Mouse (Mus musculus) heart, embryonic 16.5 days (tissue): Measurements from ENCODE around the gene Cdh23. TPM values are rescaled to one million over a fixed set of nuclear protein-coding genes. Genes with fewer than 3 reads are reported as not detected.

Source experiments
- ATAC-seq: fragments of 200-750 bp; cut with Nextera tagmentation; replicated peaks from 2 replicates; pipeline ENCODE4 v1.8.0; 2017; ENCODE audit warnings: moderate number of reproducible peaks; ENCODE audit not compliant: insufficient read depth, low FRiP score; ENCODE audit errors: extremely low read depth
- H3K27ac ChIP-seq: fragments of 300-500 bp; sonication (generic); 2 replicates; pipeline ENCODE4 v1.5.1; 2014; ENCODE audit warnings: mild to moderate bottlenecking, low read length, control low read depth, moderate library complexity
- H3K27me3 ChIP-seq: fragments of 300-500 bp; sonication (generic); 2 replicates; pipeline ENCODE4 v1.6.1; 2014; ENCODE audit warnings: low read length, mixed read lengths; ENCODE audit not compliant: control insufficient read depth, insufficient read depth
- H3K36me3 ChIP-seq: fragments of 300-500 bp; sonication (generic); 2 replicates; pipeline ENCODE4 v1.6.1; 2014; ENCODE audit not compliant: control insufficient read depth, insufficient read depth
- H3K4me1 ChIP-seq: fragments of 300-500 bp; sonication (generic); 2 replicates; pipeline ENCODE4 v1.6.1; 2014; ENCODE audit warnings: low read length, mixed read lengths; ENCODE audit not compliant: control insufficient read depth, insufficient read depth
- H3K4me2 ChIP-seq: fragments of 300-500 bp; sonication (generic); 2 replicates; pipeline ENCODE4 v1.6.1; 2014; ENCODE audit warnings: low read depth, mild to moderate bottlenecking, control low read depth, low read length
- H3K4me3 ChIP-seq: fragments of 300-500 bp; sonication (generic); 2 replicates; pipeline ENCODE4 v1.5.1; 2014; ENCODE audit warnings: mild to moderate bottlenecking, control low read depth, low read length
- H3K9ac ChIP-seq: fragments of 300-500 bp; sonication (generic); 2 replicates; pipeline ENCODE4 v1.6.1; 2014; ENCODE audit warnings: low read length, control low read depth
- H3K9me3 ChIP-seq: fragments of 300-500 bp; sonication (generic); replicated peaks from 2 replicates; pipeline ENCODE4 v1.6.1; 2016; ENCODE audit warnings: low read length; ENCODE audit not compliant: control insufficient read depth
- WGBS: fragments of 180-500 bp; shearing (Covaris S2); extraction: QIAGEN DNeasy Blood & Tissue Kit; methylation state at CpG from one replicate; pipeline ENCODE4 v1.1.7; 2014; 5-methylcytosine and 5-hydroxymethylcytosine counted together
- polyA plus RNA-seq: library from polyadenylated mRNA; unstranded; fragments of >200 nt; fragmentation: Nextera tagmentation; extraction: Ambion mirVana; gene quantifications from 2 replicates; pipeline ENCODE4 v1.2.1, GENCODE M21; 2015

Gene Cdh23
- polyA plus RNA-seq, 1 experiment from 2014 or later, result 1.3 TPM

- H3K36me3 ChIP-seq, result no peaks in the 10 kb centered on the region
- H3K4me2 ChIP-seq, result no peak overlapping the region
- H3K27ac ChIP-seq, result no peak overlapping the region
- no peak overlapping the region for H3K9ac ChIP-seq
- 76% methylated on average over 6 of the region's 6 CpGs for WGBS
- no peaks in the 10 kb centered on the region for H3K9me3 ChIP-seq
- no peaks in the 10 kb centered on the region; the same call in 1 of the 2 replicates for H3K4me1 ChIP-seq
- no peak for ATAC-seq
- H3K4me3 ChIP-seq, result no peak overlapping the region
- H3K27me3 ChIP-seq, result no peaks in the 10 kb centered on the region
Measured at GRCm38 (mm10) chr10:60564136-60564535, 132.2 kb downstream of the Cdh23 start.

- no peak overlapping the region for H3K4me3 ChIP-seq
- 30% methylated on average over 7 of the region's 7 CpGs for WGBS
- ATAC-seq, result no peak
- no peak overlapping the region for H3K9ac ChIP-seq
- no peak overlapping the region for H3K4me2 ChIP-seq
- no peak overlapping the region for H3K27ac ChIP-seq
- H3K9me3 ChIP-seq, result no peaks in the 10 kb centered on the region
- no peaks in the 10 kb centered on the region for H3K27me3 ChIP-seq
- H3K4me1 ChIP-seq, result no peaks in the 10 kb centered on the region; the same call in 1 of the 2 replicates
- no peaks in the 10 kb centered on the region for H3K36me3 ChIP-seq
Measured at GRCm38 (mm10) chr10:60562946-60563345, 133.3 kb downstream of the Cdh23 start.

- Histone ChIP-seq H3K9ac (no peak overlapping the region), H3K27ac (no peak overlapping the region), H3K4me2 (no peak overlapping the region), H3K9me3 (no peaks in the 10 kb centered on the region), H3K4me1 (no peaks in the 10 kb centered on the region; the same call in 1 of the 2 replicates), H3K27me3 (no peaks in the 10 kb centered on the region), H3K4me3 (no peak overlapping the region), H3K36me3 (no peaks in the 10 kb centered on the region)
- no peak for ATAC-seq
- whole genome bisulfite sequencing, result 20% methylated on average over 9 of the region's 9 CpGs
Measured at GRCm38 (mm10) chr10:60558491-60558927, 137.8 kb downstream of the Cdh23 start.

- H3K27me3 ChIP-seq, result no peaks in the 10 kb centered on the region
- H3K4me3 ChIP-seq, result no peak overlapping the region
- no peak overlapping the region for H3K27ac ChIP-seq
- H3K4me1 ChIP-seq, result no peaks in the 10 kb centered on the region
- H3K9me3 ChIP-seq, result no peaks in the 10 kb centered on the region
- WGBS, result 46% methylated on average over 3 of the region's 4 CpGs
- no peak overlapping the region for H3K4me2 ChIP-seq
- no peak for ATAC-seq
- H3K9ac ChIP-seq, result no peak overlapping the region
- H3K36me3 ChIP-seq, result no peaks in the 10 kb centered on the region
Measured at GRCm38 (mm10) chr10:60552951-60553635, 143.2 kb downstream of the Cdh23 start.

- Histone ChIP-seq H3K27ac (no peak overlapping the region), H3K4me1 (no peaks in the 10 kb centered on the region), H3K9ac (no peak overlapping the region), H3K4me2 (no peak overlapping the region), H3K36me3 (no peaks in the 10 kb centered on the region), H3K27me3 (no peaks in the 10 kb centered on the region), H3K4me3 (no peak overlapping the region), H3K9me3 (peaks cover 4% of the 10 kb centered on the region)
- WGBS, result 68% methylated on average over 18 of the region's 18 CpGs
- ATAC-seq, result no peak
Measured at GRCm38 (mm10) chr10:60539164-60539914, 157.0 kb downstream of the Cdh23 start.

GRCm38 (mm10) chr10:60536098-60536811 lies 160.0 kb downstream of the Cdh23 start:
- H3K4me2 ChIP-seq, result peak overlapping the region; percentile 35; the same call in 1 of the 2 replicates
- no peak overlapping the region for H3K4me3 ChIP-seq
- H3K27ac ChIP-seq, result no peak overlapping the region
- no peaks in the 10 kb centered on the region for H3K36me3 ChIP-seq
- no peaks in the 10 kb centered on the region for H3K27me3 ChIP-seq
- no peak overlapping the region for H3K9ac ChIP-seq
- WGBS, result 11% methylated on average over 14 of the region's 14 CpGs
- no peaks in the 10 kb centered on the region for H3K4me1 ChIP-seq
- ATAC-seq, result peak; percentile 55; the same call in 1 of the 2 replicates
- H3K9me3 ChIP-seq, result no peaks in the 10 kb centered on the region

GRCm38 (mm10) chr10:60532502-60532901 lies 163.8 kb downstream of the Cdh23 start:
- Histone ChIP-seq H3K4me3 (no peak overlapping the region), H3K36me3 (no peaks in the 10 kb centered on the region), H3K9ac (no peak overlapping the region), H3K4me1 (no peaks in the 10 kb centered on the region), H3K27me3 (no peaks in the 10 kb centered on the region), H3K4me2 (no peak overlapping the region), H3K27ac (no peak overlapping the region), H3K9me3 (no peaks in the 10 kb centered on the region)
- 68% methylated on average over 4 of the region's 4 CpGs for WGBS
- no peak for ATAC-seq

- Histone ChIP-seq H3K9me3 (no peaks in the 10 kb centered on the region), H3K4me3 (no peak overlapping the region), H3K36me3 (no peaks in the 10 kb centered on the region), H3K27me3 (no peaks in the 10 kb centered on the region), H3K27ac (no peak overlapping the region), H3K4me1 (no peaks in the 10 kb centered on the region), H3K9ac (no peak overlapping the region), H3K4me2 (no peak overlapping the region)
- ATAC-seq, result no peak
- 24% methylated on average over 2 of the region's 2 CpGs for WGBS
Measured at GRCm38 (mm10) chr10:60531349-60531748, 164.9 kb downstream of the Cdh23 start.

GRCm38 (mm10) chr10:60530633-60531032 lies 165.7 kb downstream of the Cdh23 start:
- ATAC-seq, result no peak
- Histone ChIP-seq H3K36me3 (no peaks in the 10 kb centered on the region), H3K27me3 (no peaks in the 10 kb centered on the region), H3K27ac (no peak overlapping the region), H3K9ac (no peak overlapping the region), H3K4me1 (no peaks in the 10 kb centered on the region), H3K9me3 (no peaks in the 10 kb centered on the region), H3K4me3 (no peak overlapping the region), H3K4me2 (no peak overlapping the region)
- 60% methylated on average over 10 of the region's 10 CpGs for WGBS
